Mouse (Mus musculus): ENCODE results near the gene Npas3. TPM values are rescaled to one million over a fixed set of nuclear protein-coding genes. Genes with fewer than 3 reads are reported as not detected.

Npas3 gene
- polyA plus RNA-seq, 1 experiment from 2014 or later = 0.96 TPM

- Histone ChIP-seq H3K9ac (no peak overlapping the region), H3K36me3 (no peaks in the 10 kb centered on the region), H3K27ac (no peak overlapping the region), H3K4me1 (no peaks in the 10 kb centered on the region), H3K9me3 (replicated peaks) (no peaks in the 10 kb centered on the region), H3K27me3 (no peaks in the 10 kb centered on the region), H3K4me2 (no peak overlapping the region), H3K4me3 (replicated peaks) (no peak overlapping the region)
- ATAC-seq (replicated peaks; ENCODE audit: low FRiP score) = no peak
- 71% methylated on average over 3 of the region's 3 CpGs for WGBS
Observed at GRCm38 (mm10) chr12:53677091-53677630, 428.7 kb downstream of the Npas3 start.

GRCm38 (mm10) chr12:53678166-53678565 lies 429.7 kb downstream of the Npas3 start:
- no peak for ATAC-seq (replicated peaks; ENCODE audit: low FRiP score)
- Histone ChIP-seq H3K4me3 (replicated peaks) (no peak overlapping the region), H3K9me3 (replicated peaks) (no peaks in the 10 kb centered on the region), H3K4me1 (no peaks in the 10 kb centered on the region), H3K4me2 (no peak overlapping the region), H3K27ac (no peak overlapping the region), H3K36me3 (no peaks in the 10 kb centered on the region), H3K27me3 (no peaks in the 10 kb centered on the region), H3K9ac (no peak overlapping the region)
- WGBS = 29% methylated on average over 3 of the region's 3 CpGs

GRCm38 (mm10) chr12:53679161-53679560 lies 430.7 kb downstream of the Npas3 start:
- Histone ChIP-seq H3K36me3 (no peaks in the 10 kb centered on the region), H3K4me1 (no peaks in the 10 kb centered on the region), H3K9ac (no peak overlapping the region), H3K4me3 (replicated peaks) (no peak overlapping the region), H3K4me2 (no peak overlapping the region), H3K27ac (no peak overlapping the region), H3K9me3 (replicated peaks) (no peaks in the 10 kb centered on the region), H3K27me3 (no peaks in the 10 kb centered on the region)
- ATAC-seq (replicated peaks; ENCODE audit: low FRiP score) = no peak
- 92% methylated on average over 4 of the region's 4 CpGs for WGBS

- no peaks in the 10 kb centered on the region for H3K36me3 ChIP-seq
- no peaks in the 10 kb centered on the region for H3K4me1 ChIP-seq
- no peak overlapping the region for H3K9ac ChIP-seq
- no peak overlapping the region for H3K27ac ChIP-seq
- ATAC-seq (replicated peaks; ENCODE audit: low FRiP score) = no peak
- H3K4me3 ChIP-seq (replicated peaks) = no peak overlapping the region
- 69% methylated on average over 3 of the region's 3 CpGs for WGBS
- no peak overlapping the region for H3K4me2 ChIP-seq
- H3K9me3 ChIP-seq (replicated peaks) = no peaks in the 10 kb centered on the region
- no peaks in the 10 kb centered on the region for H3K27me3 ChIP-seq
Observed at GRCm38 (mm10) chr12:53680501-53680900, 432.0 kb downstream of the Npas3 start.

- WGBS = 60% methylated on average over 3 of the region's 3 CpGs
Observed at GRCm38 (mm10) chr12:53682036-53682435, 433.6 kb downstream of the Npas3 start.

GRCm38 (mm10) chr12:53692471-53692870 lies 444.0 kb downstream of the Npas3 start:
- Histone ChIP-seq H3K27me3 (no peaks in the 10 kb centered on the region), H3K27ac (no peak overlapping the region), H3K4me1 (no peaks in the 10 kb centered on the region), H3K4me2 (no peak overlapping the region), H3K9me3 (replicated peaks) (no peaks in the 10 kb centered on the region), H3K9ac (no peak overlapping the region), H3K36me3 (no peaks in the 10 kb centered on the region), H3K4me3 (replicated peaks) (no peak overlapping the region)
- WGBS = 97% methylated on average over 4 of the region's 4 CpGs
- no peak for ATAC-seq (replicated peaks; ENCODE audit: low FRiP score)

More at GRCm38 (mm10) chr12:53682036-53682435, 433.6 kb downstream of the Npas3 start:
- Histone ChIP-seq H3K4me3 (replicated peaks) (no peak overlapping the region), H3K27me3 (no peaks in the 10 kb centered on the region), H3K36me3 (no peaks in the 10 kb centered on the region), H3K27ac (no peak overlapping the region), H3K4me2 (no peak overlapping the region), H3K9ac (no peak overlapping the region), H3K4me1 (no peaks in the 10 kb centered on the region), H3K9me3 (replicated peaks) (no peaks in the 10 kb centered on the region)
- no peak for ATAC-seq (replicated peaks; ENCODE audit: low FRiP score)

- no peak for ATAC-seq (replicated peaks; ENCODE audit: low FRiP score)
- 87% methylated on average over 4 of the region's 4 CpGs for WGBS
- H3K4me3 ChIP-seq (replicated peaks) = no peak overlapping the region
Observed at GRCm38 (mm10) chr12:53694346-53694745, 445.9 kb downstream of the Npas3 start.

GRCm38 (mm10) chr12:53695324-53695723 lies 446.8 kb downstream of the Npas3 start:
- no peak for ATAC-seq (replicated peaks; ENCODE audit: low FRiP score)
- H3K27me3 ChIP-seq = no peaks in the 10 kb centered on the region
- no peaks in the 10 kb centered on the region for H3K9me3 ChIP-seq (replicated peaks)
- WGBS = 96% methylated on average over 3 of the region's 3 CpGs
- H3K4me1 ChIP-seq = no peaks in the 10 kb centered on the region
- no peak overlapping the region for H3K4me2 ChIP-seq
- no peak overlapping the region for H3K27ac ChIP-seq
- no peak overlapping the region for H3K9ac ChIP-seq
- no peak overlapping the region for H3K4me3 ChIP-seq (replicated peaks)
- no peaks in the 10 kb centered on the region for H3K36me3 ChIP-seq

More at GRCm38 (mm10) chr12:53694346-53694745, 445.9 kb downstream of the Npas3 start:
- Histone ChIP-seq H3K9ac (no peak overlapping the region), H3K4me1 (no peaks in the 10 kb centered on the region), H3K27ac (no peak overlapping the region), H3K36me3 (no peaks in the 10 kb centered on the region), H3K27me3 (no peaks in the 10 kb centered on the region), H3K4me2 (no peak overlapping the region), H3K9me3 (replicated peaks) (no peaks in the 10 kb centered on the region)

- WGBS = 87% methylated on average over 7 of the region's 7 CpGs
Observed at GRCm38 (mm10) chr12:53697645-53698044, 449.2 kb downstream of the Npas3 start.

GRCm38 (mm10) chr12:53698483-53699227 lies 450.2 kb downstream of the Npas3 start:
- no peaks in the 10 kb centered on the region for H3K27me3 ChIP-seq
- ATAC-seq (replicated peaks; ENCODE audit: low FRiP score) = no peak
- H3K9me3 ChIP-seq (replicated peaks) = no peaks in the 10 kb centered on the region
- H3K4me1 ChIP-seq = no peaks in the 10 kb centered on the region
- no peak overlapping the region for H3K27ac ChIP-seq
- no peak overlapping the region for H3K4me3 ChIP-seq (replicated peaks)
- 81% methylated on average over 9 of the region's 9 CpGs for WGBS
- H3K4me2 ChIP-seq = no peak overlapping the region
- no peak overlapping the region for H3K9ac ChIP-seq
- H3K36me3 ChIP-seq = no peaks in the 10 kb centered on the region

More at GRCm38 (mm10) chr12:53697645-53698044, 449.2 kb downstream of the Npas3 start:
- Histone ChIP-seq H3K4me2 (no peak overlapping the region), H3K9ac (no peak overlapping the region), H3K27me3 (no peaks in the 10 kb centered on the region), H3K9me3 (replicated peaks) (no peaks in the 10 kb centered on the region), H3K27ac (no peak overlapping the region), H3K4me1 (no peaks in the 10 kb centered on the region), H3K36me3 (no peaks in the 10 kb centered on the region), H3K4me3 (replicated peaks) (no peak overlapping the region)
- ATAC-seq (replicated peaks; ENCODE audit: low FRiP score) = no peak

- Histone ChIP-seq H3K9me3 (replicated peaks) (no peaks in the 10 kb centered on the region), H3K27me3 (peaks cover 9% of the 10 kb centered on the region; the same call in 1 of the 2 replicates), H3K4me2 (no peak overlapping the region), H3K4me1 (no peaks in the 10 kb centered on the region), H3K36me3 (no peaks in the 10 kb centered on the region), H3K4me3 (replicated peaks) (no peak overlapping the region), H3K9ac (no peak overlapping the region), H3K27ac (no peak overlapping the region)
- 67% methylated on average over 6 of the region's 6 CpGs for WGBS
- ATAC-seq (replicated peaks; ENCODE audit: low FRiP score) = no peak
Observed at GRCm38 (mm10) chr12:53719896-53720295, 471.4 kb downstream of the Npas3 start.

GRCm38 (mm10) chr12:53722156-53722555 lies 473.7 kb downstream of the Npas3 start:
- H3K9me3 ChIP-seq (replicated peaks) = no peaks in the 10 kb centered on the region
- no peaks in the 10 kb centered on the region for H3K4me1 ChIP-seq
- no peak overlapping the region for H3K4me3 ChIP-seq (replicated peaks)
- no peak overlapping the region for H3K9ac ChIP-seq
- H3K27me3 ChIP-seq = peaks cover 9% of the 10 kb centered on the region; the same call in 1 of the 2 replicates
- H3K36me3 ChIP-seq = no peaks in the 10 kb centered on the region
- no peak for ATAC-seq (replicated peaks; ENCODE audit: low FRiP score)
- no peak overlapping the region for H3K4me2 ChIP-seq
- H3K27ac ChIP-seq = no peak overlapping the region
- WGBS = 86% methylated on average over 7 of the region's 7 CpGs

All from kidney, embryonic 15.5 days (tissue).